ENCODE assay signal across 9 mouse cellular contexts in the genomic region with DNA sequence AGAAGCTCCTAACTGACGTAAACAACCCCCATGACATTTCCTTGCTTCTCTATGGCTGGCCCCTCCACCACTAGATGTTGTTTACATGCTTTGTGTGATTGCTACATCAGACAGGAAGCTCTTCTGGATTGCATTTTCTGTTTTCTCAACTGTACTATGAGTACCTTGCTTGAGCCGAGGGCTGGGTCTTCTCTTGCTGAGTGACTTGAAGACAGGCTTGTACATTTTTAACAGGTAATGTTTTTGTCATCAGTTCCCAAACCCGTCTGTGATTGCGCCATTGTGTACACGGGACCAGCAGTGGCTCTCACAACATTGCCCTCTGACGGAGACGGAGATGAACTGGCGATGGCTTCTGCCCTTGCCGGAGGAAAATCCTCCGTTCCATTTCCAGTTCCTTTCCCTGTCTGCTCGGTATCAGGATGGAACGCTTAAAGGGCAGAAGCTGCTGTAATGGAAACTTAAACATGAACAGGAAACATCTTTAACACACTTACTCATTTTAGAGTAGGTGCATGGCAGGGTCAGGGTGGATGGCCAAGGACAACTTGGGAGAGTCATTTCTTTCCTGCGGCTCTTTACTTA.
DNase-seq lines count a peak whose midpoint lies in the region; ATAC-seq lines count a peak whose summit lies in the region.
"Had no signal": no experiment of that assay in that cellular context is flagged by ENCODE, and none has a peak within 500 bp of the region (broad histone marks: within the 10 kb centered on the region; RNA-seq: fewer than 3 reads in every experiment).

No protein-coding gene starts in this region.

- WGBS in liver, embryonic 11.5 days, result 70% methylated on average over 13 of the region's 13 CpGs
- WGBS in heart, embryonic 12.5 days, result 63% methylated on average over 13 of the region's 13 CpGs
- WGBS in midbrain, embryonic 16.5 days, result 87% methylated on average over 13 of the region's 13 CpGs

- peak; percentile 36 for DNase-seq in liver
- DNase-seq in liver, embryonic 11.5 days (ENCODE audit: low spot score), result no peak
- peak; percentile 44 to 50 for DNase-seq in kidney, postnatal 36 days
- DNase-seq in naive thymus-derived CD4-positive, alpha-beta T cell, adult 2 months (ENCODE audit: low read depth), result peak; percentile 56
- no peak for DNase-seq in left cerebral cortex, postnatal 10 days (ENCODE audit: extremely low spot score in 1 of 2, low spot score in 2 of 2)

- no peak overlapping the region for H3K27ac ChIP-seq in liver, embryonic 11.5 days (ENCODE audit: low read depth, low read length)
- H3K27ac ChIP-seq in heart, embryonic 12.5 days (ENCODE audit: poor library complexity, severe bottlenecking), result no peak overlapping the region
- no peak overlapping the region for H3K27ac ChIP-seq in midbrain, embryonic 16.5 days (ENCODE audit: low read length)

- no peak for ATAC-seq in liver, embryonic 11.5 days (replicated peaks; ENCODE audit: low FRiP score)
- peak; percentile 75 for ATAC-seq in heart, embryonic 12.5 days (ENCODE audit: insufficient number of reproducible peaks, low FRiP score)
- ATAC-seq in frontal cortex, adult (ENCODE audit: low TSS enrichment), result no peak
- ATAC-seq in midbrain, embryonic 16.5 days, result no peak
- ATAC-seq: forebrain, embryonic 16.5 days had no signal

- H3K9me3 ChIP-seq in liver, embryonic 11.5 days (ENCODE audit: control insufficient read depth, low read length), result no peaks in the 10 kb centered on the region
- no peaks in the 10 kb centered on the region for H3K9me3 ChIP-seq in heart, embryonic 12.5 days (replicated peaks)
- no peaks in the 10 kb centered on the region for H3K9me3 ChIP-seq in midbrain, embryonic 16.5 days (replicated peaks; ENCODE audit: control insufficient read depth, low read length, poor library complexity, severe bottlenecking)

- H3K4me2 ChIP-seq in liver, embryonic 11.5 days, result no peak overlapping the region
- no peak overlapping the region for H3K4me2 ChIP-seq in heart, embryonic 12.5 days
- no peak overlapping the region for H3K4me2 ChIP-seq in midbrain, embryonic 16.5 days (ENCODE audit: low read length)

- H3K9ac ChIP-seq in liver, embryonic 11.5 days (ENCODE audit: low read depth, low read length), result no peak overlapping the region
- no peak overlapping the region for H3K9ac ChIP-seq in heart, embryonic 12.5 days
- no peak overlapping the region for H3K9ac ChIP-seq in midbrain, embryonic 16.5 days (ENCODE audit: low read depth, low read length)

- H3K4me3 ChIP-seq in liver, embryonic 11.5 days (ENCODE audit: low read depth, low read length), result no peak overlapping the region
- H3K4me3 ChIP-seq in heart, embryonic 12.5 days, result no peak overlapping the region
- H3K4me3 ChIP-seq in midbrain, embryonic 16.5 days (ENCODE audit: low read depth, low read length), result no peak overlapping the region

- intact Hi-C loops in left cerebral cortex, postnatal 10 days (cut with DNase I), result no loop called here

- no peaks in the 10 kb centered on the region for H3K36me3 ChIP-seq in liver, embryonic 11.5 days (ENCODE audit: control insufficient read depth, insufficient read depth, low read length)
- no peaks in the 10 kb centered on the region for H3K36me3 ChIP-seq in heart, embryonic 12.5 days
- H3K36me3 ChIP-seq in midbrain, embryonic 16.5 days (ENCODE audit: control insufficient read depth, insufficient read depth, low read length), result no peaks in the 10 kb centered on the region

- no peaks in the 10 kb centered on the region for H3K4me1 ChIP-seq in liver, embryonic 11.5 days (replicated peaks; ENCODE audit: control insufficient read depth, insufficient read depth, low read length)
- H3K4me1 ChIP-seq in heart, embryonic 12.5 days (replicated peaks), result peaks cover 19% of the 10 kb centered on the region
- no peaks in the 10 kb centered on the region for H3K4me1 ChIP-seq in midbrain, embryonic 16.5 days (ENCODE audit: control insufficient read depth, insufficient read depth, low read length)

- H3K27me3 ChIP-seq in liver, embryonic 11.5 days (replicated peaks; ENCODE audit: control insufficient read depth, insufficient read depth, low read length), result no peaks in the 10 kb centered on the region
- H3K27me3 ChIP-seq in heart, embryonic 12.5 days (replicated peaks), result no peaks in the 10 kb centered on the region
- H3K27me3 ChIP-seq in midbrain, embryonic 16.5 days (ENCODE audit: control insufficient read depth, insufficient read depth, low read depth, low read length), result no peaks in the 10 kb centered on the region

Comparison
In these comparisons a context has a peak if more than half of its experiments do, and no peak if none do; other contexts are left out.
1. DNase-seq: peak in liver (single experiment), kidney, postnatal 36 days (2 of 2) and naive thymus-derived CD4-positive, alpha-beta T cell, adult 2 months (single experiment); none in liver, embryonic 11.5 days (single experiment) and left cerebral cortex, postnatal 10 days (0 of 2).